Mouse (Mus musculus) liver, embryonic 13.5 days (tissue): ENCODE data around the gene Nrcam. TPM values are rescaled to one million over a fixed set of nuclear protein-coding genes. Genes with fewer than 3 reads are reported as not detected.

Source experiments
- ATAC-seq: fragments of 200-750 bp; cut with Nextera tagmentation; 2 replicates; pipeline ENCODE4 v1.8.0; 2017; ENCODE audit warnings: low read depth, mild to moderate bottlenecking, moderate number of reproducible peaks, moderate library complexity
- DNase-seq: peaks from one replicate; pipeline ENCODE4 v3.0.0; 2022
- H3K27ac ChIP-seq: fragments of 300-500 bp; sonication (generic); 2 replicates; pipeline ENCODE4 v1.5.1; 2015; ENCODE audit warnings: moderate library complexity, mild to moderate bottlenecking, inconsistent platforms
- H3K27me3 ChIP-seq: fragments of 300-500 bp; sonication (generic); 2 replicates; pipeline ENCODE4 v1.6.1; 2015; ENCODE audit warnings: mild to moderate bottlenecking, inconsistent platforms
- H3K36me3 ChIP-seq: fragments of 300-500 bp; sonication (generic); 2 replicates; pipeline ENCODE4 v1.6.1; 2015; ENCODE audit warnings: mild to moderate bottlenecking, inconsistent platforms
- H3K4me1 ChIP-seq: fragments of 300-500 bp; sonication (generic); replicated peaks from 2 replicates; pipeline ENCODE4 v1.6.1; 2015; ENCODE audit warnings: inconsistent platforms
- H3K4me2 ChIP-seq: fragments of 300-500 bp; sonication (generic); 2 replicates; pipeline ENCODE4 v1.6.1; 2015; ENCODE audit warnings: inconsistent platforms, mild to moderate bottlenecking, moderate library complexity
- H3K4me3 ChIP-seq: fragments of 300-500 bp; sonication (generic); replicated peaks from 2 replicates; pipeline ENCODE4 v1.5.1; 2015; ENCODE audit warnings: mild to moderate bottlenecking, inconsistent platforms
- H3K9ac ChIP-seq: fragments of 300-500 bp; sonication (generic); 2 replicates; pipeline ENCODE4 v1.6.1; 2015; ENCODE audit warnings: mild to moderate bottlenecking, inconsistent platforms
- H3K9me3 ChIP-seq: fragments of 300-500 bp; sonication (generic); replicated peaks from 2 replicates; pipeline ENCODE4 v1.6.1; 2016; ENCODE audit warnings: inconsistent platforms
- WGBS: fragments of 180-500 bp; shearing (Covaris S2); methylation state at CpG from one replicate; pipeline ENCODE4 v1.1.7; 2015; ENCODE audit not compliant: insufficient replicate concordance; 5-methylcytosine and 5-hydroxymethylcytosine counted together
- polyA plus RNA-seq: library from polyadenylated mRNA; unstranded; fragments of >200 nt; fragmentation: Nextera tagmentation; extraction: Ambion mirVana; gene quantifications from 2 replicates; pipeline ENCODE4 v1.2.1, GENCODE M21; 2015

The Nrcam gene
- polyA plus RNA-seq, 1 experiment from 2014 or later = 0.36 TPM

DNA sequence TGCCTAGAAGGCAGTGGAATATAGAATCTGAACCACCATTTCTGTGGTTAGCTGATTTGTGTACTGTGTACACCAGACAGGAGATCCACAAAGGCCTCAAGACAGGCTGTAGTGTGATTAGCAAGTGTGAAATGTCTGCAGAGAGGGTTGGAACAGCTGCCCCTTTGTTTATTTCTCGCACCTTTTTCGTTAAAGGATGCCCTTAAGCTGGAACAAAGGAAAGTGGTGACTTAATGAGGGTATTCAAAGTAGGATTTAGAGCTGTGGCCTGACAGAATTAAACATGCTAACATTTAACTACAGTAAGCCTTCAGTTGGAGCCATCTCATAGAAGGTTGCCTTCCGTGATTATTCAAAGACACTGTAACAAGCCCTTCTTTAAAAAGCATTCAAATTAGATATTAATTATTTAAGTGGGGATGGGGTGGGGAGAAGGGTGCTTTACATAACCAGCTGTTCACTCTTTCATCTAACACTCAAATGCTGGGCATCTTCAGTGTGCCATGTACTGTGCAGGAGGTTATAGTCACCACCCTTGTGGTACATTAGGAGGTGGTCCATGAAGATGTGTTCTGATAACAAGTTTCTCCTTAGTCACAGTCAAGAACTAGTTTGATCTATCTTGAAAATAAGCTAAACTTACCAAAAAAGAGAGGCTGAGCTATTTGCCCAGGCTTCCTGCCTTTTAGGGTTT, 75.2 kb downstream of the Nrcam start:
- no peak overlapping the region for H3K27ac ChIP-seq
- H3K4me2 ChIP-seq = no peak overlapping the region
- WGBS = 46% methylated on average over 3 of the region's 3 CpGs
- no peak overlapping the region for H3K4me3 ChIP-seq
- H3K36me3 ChIP-seq = no peaks in the 10 kb centered on the region
- H3K27me3 ChIP-seq = no peaks in the 10 kb centered on the region
- no peak for ATAC-seq
- H3K4me1 ChIP-seq = no peaks in the 10 kb centered on the region
- DNase-seq = no peak
- no peaks in the 10 kb centered on the region for H3K9me3 ChIP-seq
- H3K9ac ChIP-seq = no peak overlapping the region

DNA sequence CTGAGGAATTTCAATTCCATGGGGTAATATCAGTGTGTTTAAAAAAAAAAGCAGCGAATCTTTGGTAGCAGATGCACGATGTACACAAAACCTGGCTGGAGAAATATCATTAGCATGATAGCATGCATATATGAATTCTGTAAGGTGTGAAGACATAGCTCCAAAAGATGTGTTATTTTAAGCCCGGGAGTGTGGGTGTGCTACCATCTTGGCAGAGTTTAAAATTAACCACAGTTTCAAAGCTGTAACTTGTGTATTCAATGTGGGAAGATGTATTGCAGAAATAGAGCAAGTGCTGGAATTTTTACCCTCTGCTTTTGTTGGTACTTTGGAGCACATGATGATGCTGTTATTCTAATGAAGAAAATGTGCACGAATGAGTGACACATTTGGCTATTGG, 81.1 kb downstream of the Nrcam start:
- Histone ChIP-seq H3K27me3 (no peaks in the 10 kb centered on the region), H3K36me3 (no peaks in the 10 kb centered on the region), H3K4me1 (no peaks in the 10 kb centered on the region), H3K9me3 (no peaks in the 10 kb centered on the region), H3K4me3 (no peak overlapping the region), H3K9ac (no peak overlapping the region), H3K27ac (no peak overlapping the region), H3K4me2 (no peak overlapping the region)
- WGBS = 56% methylated on average over 4 of the region's 4 CpGs
- ATAC-seq (no peak), DNase-seq (no peak)

DNA sequence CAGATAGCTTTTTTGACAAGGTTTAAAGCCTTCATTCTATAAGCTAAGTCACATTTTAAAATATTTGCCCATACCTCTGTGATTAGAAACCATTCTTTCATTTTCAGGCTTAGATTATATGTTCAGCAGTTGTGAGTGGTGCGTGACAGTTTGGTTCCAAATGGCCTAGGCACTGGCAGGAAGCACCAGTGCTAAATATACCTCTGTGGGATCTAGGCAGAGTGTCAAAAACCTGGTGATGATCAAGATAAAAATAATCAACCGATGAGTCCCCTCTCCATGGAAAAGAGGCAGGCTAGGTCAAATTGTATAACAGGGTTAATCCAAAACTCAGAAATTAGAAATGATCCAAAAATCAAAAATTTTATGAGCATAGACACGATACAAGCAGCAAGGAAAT, 82.3 kb downstream of the Nrcam start:
- H3K27ac ChIP-seq = no peak overlapping the region
- no peak overlapping the region for H3K4me2 ChIP-seq
- ATAC-seq (no peak), DNase-seq (no peak)
- no peak overlapping the region for H3K4me3 ChIP-seq
- H3K4me1 ChIP-seq = no peaks in the 10 kb centered on the region
- H3K36me3 ChIP-seq = no peaks in the 10 kb centered on the region
- H3K27me3 ChIP-seq = no peaks in the 10 kb centered on the region
- 25% methylated on average over 3 of the region's 3 CpGs for WGBS
- H3K9ac ChIP-seq = no peak overlapping the region
- H3K9me3 ChIP-seq = no peaks in the 10 kb centered on the region

DNA sequence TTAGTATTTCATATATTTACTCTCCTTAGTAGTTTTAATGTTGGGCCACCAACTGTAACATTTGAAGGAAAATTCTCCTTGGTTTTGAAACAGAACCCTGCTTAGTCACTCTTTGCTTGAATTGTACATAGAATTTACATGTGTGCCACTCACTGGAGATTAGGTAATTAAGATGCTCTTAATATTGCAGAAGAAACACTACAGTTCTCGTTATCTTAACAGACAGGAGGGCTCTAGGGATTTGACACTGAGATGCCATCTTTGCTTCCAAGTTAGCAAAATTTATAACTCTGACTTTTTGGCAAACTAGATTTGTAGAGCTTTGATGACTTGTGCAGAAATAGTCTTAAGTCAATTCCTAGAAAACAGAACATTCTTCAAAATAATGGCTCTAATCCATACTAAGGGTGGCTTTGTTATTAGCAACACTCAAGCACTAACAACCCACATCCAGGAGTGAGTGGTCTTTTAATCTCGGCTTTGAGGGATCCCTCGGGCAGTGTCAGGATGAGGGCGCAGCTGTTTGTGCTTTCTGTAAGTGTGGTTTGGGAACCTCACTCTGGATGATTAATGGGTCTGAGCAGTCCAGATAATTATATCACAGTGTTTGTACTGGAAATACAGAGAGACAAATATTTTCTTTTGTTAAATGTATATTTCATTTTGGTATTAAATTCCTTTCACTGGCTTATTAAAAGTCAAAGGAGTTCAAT, 93.6 kb downstream of the Nrcam start:
- Histone ChIP-seq H3K4me3 (no peak overlapping the region), H3K36me3 (no peaks in the 10 kb centered on the region), H3K9ac (no peak overlapping the region), H3K27ac (no peak overlapping the region), H3K4me1 (no peaks in the 10 kb centered on the region), H3K27me3 (no peaks in the 10 kb centered on the region), H3K4me2 (no peak overlapping the region), H3K9me3 (no peaks in the 10 kb centered on the region)
- no peak for ATAC-seq
- 50% methylated on average over 4 of the region's 4 CpGs for WGBS
- DNase-seq = no peak

DNA sequence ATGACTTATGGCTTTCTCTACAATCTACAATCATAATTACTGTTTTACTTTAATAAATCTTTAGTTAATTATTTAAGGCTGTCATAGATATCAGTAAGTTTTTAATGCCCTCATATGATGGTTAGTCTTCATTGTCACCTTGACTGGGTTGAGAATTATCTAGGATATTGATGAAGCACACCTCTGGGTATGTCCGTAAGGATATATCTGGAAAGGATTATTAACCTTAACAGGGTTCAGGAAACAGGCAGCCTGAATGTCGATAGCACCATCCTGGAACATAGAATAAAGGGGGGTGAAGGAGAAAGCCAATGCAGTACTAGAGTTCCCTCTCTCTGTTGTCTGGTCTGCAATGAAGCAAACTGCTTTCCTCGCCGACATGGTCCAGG, 94.2 kb downstream of the Nrcam start:
- H3K27ac ChIP-seq = no peak overlapping the region
- no peak overlapping the region for H3K4me2 ChIP-seq
- no peaks in the 10 kb centered on the region for H3K4me1 ChIP-seq
- DNase-seq = no peak
- H3K9me3 ChIP-seq = no peaks in the 10 kb centered on the region
- no peaks in the 10 kb centered on the region for H3K36me3 ChIP-seq
- no peak overlapping the region for H3K4me3 ChIP-seq
- no peak for ATAC-seq
- H3K27me3 ChIP-seq = no peaks in the 10 kb centered on the region
- H3K9ac ChIP-seq = no peak overlapping the region
- 66% methylated on average over 4 of the region's 4 CpGs for WGBS

DNA sequence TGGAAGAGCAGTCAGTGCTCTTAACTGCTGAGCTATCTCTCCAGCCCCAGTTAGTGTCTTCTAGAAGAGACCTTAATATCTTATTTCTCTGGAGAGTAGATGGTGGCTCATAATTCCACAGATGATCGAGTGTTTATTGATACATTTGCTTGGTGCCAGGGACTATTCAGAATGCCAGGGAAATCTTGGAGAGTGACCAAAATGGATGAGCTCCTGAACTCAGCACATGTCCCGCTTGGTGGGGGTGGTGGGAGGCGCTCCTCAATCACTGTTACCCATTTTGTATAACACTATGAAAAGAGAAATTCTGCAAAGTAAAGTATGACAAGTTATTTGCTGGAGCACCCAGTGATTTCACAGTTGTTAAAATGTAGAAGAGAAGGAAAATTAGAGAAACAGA, 95.3 kb downstream of the Nrcam start:
- Histone ChIP-seq H3K9ac (no peak overlapping the region), H3K27ac (no peak overlapping the region), H3K36me3 (no peaks in the 10 kb centered on the region), H3K4me3 (no peak overlapping the region), H3K4me1 (no peaks in the 10 kb centered on the region), H3K9me3 (no peaks in the 10 kb centered on the region), H3K27me3 (no peaks in the 10 kb centered on the region), H3K4me2 (no peak overlapping the region)
- 68% methylated on average over 3 of the region's 3 CpGs for WGBS
- DNase-seq (no peak), ATAC-seq (no peak)

DNA sequence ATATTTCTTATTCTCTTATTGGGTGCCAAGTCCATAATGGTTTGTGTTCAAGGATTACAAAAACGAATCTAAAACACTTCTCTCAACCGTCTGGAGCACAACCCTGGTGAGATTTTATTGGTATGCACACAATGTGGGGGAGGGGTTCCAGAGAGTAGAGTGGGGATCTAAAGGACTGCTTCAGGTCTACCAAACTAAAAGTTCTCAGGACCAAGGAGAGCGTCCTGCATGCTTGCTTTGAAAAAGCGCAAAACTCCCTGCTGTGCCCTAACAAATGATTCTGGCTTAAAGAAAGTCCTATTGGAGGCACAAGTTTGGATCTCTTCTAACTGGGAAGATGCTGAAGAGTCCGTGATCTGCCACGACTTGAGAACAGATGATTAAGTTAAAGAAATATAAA, 96.4 kb downstream of the Nrcam start:
- H3K9ac ChIP-seq = no peak overlapping the region
- no peaks in the 10 kb centered on the region for H3K4me1 ChIP-seq
- H3K9me3 ChIP-seq = no peaks in the 10 kb centered on the region
- H3K36me3 ChIP-seq = no peaks in the 10 kb centered on the region
- no peak overlapping the region for H3K4me2 ChIP-seq
- 7% methylated on average over 6 of the region's 6 CpGs for WGBS
- ATAC-seq (no peak), DNase-seq (no peak)
- no peak overlapping the region for H3K27ac ChIP-seq
- H3K4me3 ChIP-seq = no peak overlapping the region
- no peaks in the 10 kb centered on the region for H3K27me3 ChIP-seq

DNA sequence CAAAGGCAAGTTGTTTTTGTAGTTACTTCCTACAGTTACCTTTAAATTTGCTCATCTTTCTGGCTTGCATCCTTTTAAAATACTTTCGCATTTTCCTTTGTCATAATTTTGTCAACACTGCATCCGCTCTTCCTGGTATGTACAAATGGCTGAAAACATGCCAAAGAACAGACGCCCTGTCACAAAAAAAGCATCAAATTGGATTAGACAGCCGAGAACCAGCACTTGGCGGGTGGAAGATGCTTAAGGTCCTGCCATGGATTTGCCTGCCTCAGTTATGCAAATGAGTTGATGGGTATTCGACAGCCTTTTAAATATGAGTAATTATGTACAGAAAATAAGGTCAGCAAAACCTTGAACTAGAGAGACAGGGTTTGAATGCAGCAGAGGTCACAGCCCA, 101.7 kb downstream of the Nrcam start:
- Histone ChIP-seq H3K27me3 (no peaks in the 10 kb centered on the region), H3K36me3 (no peaks in the 10 kb centered on the region), H3K9me3 (no peaks in the 10 kb centered on the region), H3K4me2 (no peak overlapping the region), H3K4me3 (no peak overlapping the region), H3K27ac (no peak overlapping the region), H3K4me1 (no peaks in the 10 kb centered on the region), H3K9ac (no peak overlapping the region)
- DNase-seq (no peak), ATAC-seq (no peak)
- WGBS = 66% methylated on average over 6 of the region's 6 CpGs

DNA sequence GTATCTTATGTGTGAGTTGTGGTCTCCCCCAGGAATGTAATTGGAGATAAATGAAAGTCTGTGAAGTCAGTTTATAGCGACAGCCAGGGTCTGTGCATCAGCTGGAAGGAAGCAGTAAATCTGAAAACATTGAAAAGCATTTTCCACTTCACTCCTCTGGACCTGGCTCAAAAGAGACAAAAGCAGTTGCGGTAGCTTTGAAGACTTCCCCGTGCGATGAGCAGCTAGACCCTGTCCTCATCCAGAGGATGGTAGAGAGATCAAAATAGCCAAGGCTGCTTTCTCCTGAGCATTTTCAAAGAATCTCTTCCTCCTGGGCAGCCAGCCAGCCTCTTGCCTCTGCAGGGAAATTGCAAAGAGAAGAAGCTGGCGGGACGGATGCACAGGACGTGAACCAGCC, 102.3 kb downstream of the Nrcam start:
- DNase-seq = no peak
- Histone ChIP-seq H3K27me3 (no peaks in the 10 kb centered on the region), H3K9me3 (no peaks in the 10 kb centered on the region), H3K4me2 (no peak overlapping the region), H3K4me3 (no peak overlapping the region), H3K27ac (no peak overlapping the region), H3K4me1 (no peaks in the 10 kb centered on the region), H3K9ac (no peak overlapping the region), H3K36me3 (no peaks in the 10 kb centered on the region)
- no peak for ATAC-seq
- WGBS = 62% methylated on average over 7 of the region's 7 CpGs

DNA sequence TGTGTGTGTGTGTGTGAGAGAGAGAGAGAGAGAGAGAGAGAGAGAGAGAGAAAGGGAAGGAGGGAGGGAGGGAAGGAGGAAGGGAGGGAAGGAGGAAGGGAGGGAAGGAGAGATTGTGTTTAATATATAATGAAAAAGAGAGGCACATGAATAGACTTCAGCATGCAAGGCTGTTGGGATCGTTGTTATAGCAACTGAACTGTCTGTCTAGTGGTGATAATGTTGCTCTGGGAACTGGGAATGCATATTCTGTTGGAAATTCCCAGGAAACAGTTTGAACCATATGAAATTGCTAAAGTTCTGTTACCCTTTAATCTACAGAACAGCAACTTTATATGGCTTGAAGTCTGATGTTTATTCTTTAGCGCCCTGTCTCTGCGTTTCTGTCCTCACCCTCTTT, 104.0 kb downstream of the Nrcam start:
- no peaks in the 10 kb centered on the region for H3K4me1 ChIP-seq
- no peak for DNase-seq
- no peaks in the 10 kb centered on the region for H3K36me3 ChIP-seq
- no peaks in the 10 kb centered on the region for H3K27me3 ChIP-seq
- WGBS = 67% methylated on average over 3 of the region's 3 CpGs
- H3K9ac ChIP-seq = no peak overlapping the region
- no peak overlapping the region for H3K27ac ChIP-seq
- no peak overlapping the region for H3K4me3 ChIP-seq
- H3K4me2 ChIP-seq = no peak overlapping the region
- ATAC-seq = no peak
- no peaks in the 10 kb centered on the region for H3K9me3 ChIP-seq

DNA sequence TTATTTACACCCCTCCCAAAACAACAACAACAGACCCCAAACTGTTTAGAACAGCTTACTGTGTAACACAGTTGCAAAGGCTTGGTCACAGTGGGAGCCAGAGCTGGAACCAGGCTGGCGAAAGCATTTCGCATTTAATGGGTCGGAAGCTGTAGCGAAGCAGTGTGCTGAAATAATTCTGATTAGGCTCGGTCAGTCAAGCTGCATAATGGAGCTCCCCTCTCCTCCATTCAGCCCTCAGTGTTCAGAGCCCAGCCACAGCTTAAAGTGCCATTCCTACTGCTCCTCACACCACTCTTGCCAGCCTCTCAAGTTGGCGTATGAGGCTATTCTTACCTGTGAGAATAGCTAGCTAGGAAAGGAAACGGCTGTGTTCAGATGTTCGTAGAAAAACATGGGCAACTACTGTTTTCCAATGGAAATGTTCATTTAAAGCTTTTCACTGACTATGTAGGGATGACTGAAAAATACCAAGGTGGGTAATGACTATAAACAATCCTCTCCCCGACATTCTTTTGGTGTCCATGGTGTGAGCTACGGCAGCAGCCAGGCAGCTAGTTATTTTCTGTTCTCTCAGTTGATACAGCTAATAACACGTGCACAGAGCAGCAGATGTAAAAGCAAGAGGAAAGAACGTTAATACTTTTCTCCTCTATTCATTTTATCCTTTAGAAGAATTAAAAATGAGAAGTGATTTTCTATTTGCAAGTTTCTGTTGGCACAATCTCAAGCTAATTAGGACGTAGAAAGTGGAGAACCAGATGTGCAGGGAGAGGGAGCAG, 108.6 kb downstream of the Nrcam start:
- no peak for ATAC-seq
- Histone ChIP-seq H3K4me2 (no peak overlapping the region), H3K4me1 (no peaks in the 10 kb centered on the region), H3K27me3 (no peaks in the 10 kb centered on the region), H3K9ac (no peak overlapping the region), H3K36me3 (no peaks in the 10 kb centered on the region), H3K4me3 (no peak overlapping the region), H3K9me3 (no peaks in the 10 kb centered on the region), H3K27ac (no peak overlapping the region)
- WGBS = 71% methylated on average over 13 of the region's 13 CpGs
- DNase-seq = no peak
